In genomic region chr4:101155541-101155940, GRCm38 (mm10) we compare ENCODE assay signal across 11 mouse cellular contexts.
DNase-seq lines count a peak whose midpoint lies in the region; ATAC-seq lines count a peak whose summit lies in the region.
"Had no signal": no experiment of that assay in that cellular context is flagged by ENCODE, and none has a peak within 500 bp of the region (broad histone marks: within the 10 kb centered on the region; RNA-seq: fewer than 3 reads in every experiment).

No protein-coding gene starts in this region.

- whole genome bisulfite sequencing in liver, embryonic 13.5 days (ENCODE audit: insufficient replicate concordance): 22% methylated on average over 4 of the region's 4 CpGs
- 72% methylated on average over 4 of the region's 4 CpGs for WGBS in stomach, embryonic 15.5 days
- WGBS in forebrain, embryonic 14.5 days: 85% methylated on average over 4 of the region's 4 CpGs

- DNase-seq in ovary, adult 18-20 months (ENCODE audit: low spot score): peak; percentile 47
- no peak for DNase-seq in ovary, postnatal 36 days (ENCODE audit: low spot score)
- DNase-seq in c-Kit-positive CD71-positive TER-119-negative erythroid progenitor cells, embryonic 14.5 days (ENCODE audit: low read depth): peak; percentile 40
- DNase-seq in liver, embryonic 13.5 days: peak; percentile 53
- DNase-seq in gastrocnemius, adult 8-10 months (ENCODE audit: low spot score in 2 of 2): no peak
- DNase-seq in cerebellum, adult 8-10 months: no peak
- no peak for DNase-seq in forebrain, embryonic 14.5 days (ENCODE audit: low spot score)
- DNase-seq: cerebellum, postnatal 36 days; gastrocnemius, adult 2 months; kidney, postnatal 4 days had no signal

- H3K9ac ChIP-seq in liver, embryonic 13.5 days: no peak overlapping the region
- H3K9ac ChIP-seq in stomach, embryonic 15.5 days: no peak overlapping the region
- no peak overlapping the region for H3K9ac ChIP-seq in forebrain, embryonic 14.5 days (ENCODE audit: low read length)

- H3K4me3 ChIP-seq in liver, embryonic 13.5 days (replicated peaks): no peak overlapping the region
- H3K4me3 ChIP-seq in stomach, embryonic 15.5 days (replicated peaks): no peak overlapping the region
- H3K4me3 ChIP-seq in forebrain, embryonic 14.5 days (ENCODE audit: low read depth, low read length): no peak overlapping the region
- H3K4me3 ChIP-seq: gastrocnemius, adult 2 months had no signal

- peak overlapping the region; percentile 43; the same call in 1 of the 2 replicates for H3K27ac ChIP-seq in liver, embryonic 13.5 days
- H3K27ac ChIP-seq in stomach, embryonic 15.5 days: no peak overlapping the region
- H3K27ac ChIP-seq in forebrain, embryonic 14.5 days (ENCODE audit: low read depth, low read length): no peak overlapping the region
- H3K27ac ChIP-seq: gastrocnemius, adult 2 months had no signal

- no peaks in the 10 kb centered on the region for H3K27me3 ChIP-seq in liver, embryonic 13.5 days
- H3K27me3 ChIP-seq in stomach, embryonic 15.5 days (replicated peaks): no peaks in the 10 kb centered on the region
- H3K27me3 ChIP-seq in forebrain, embryonic 14.5 days (replicated peaks; ENCODE audit: control insufficient read depth, insufficient read depth, low read length): no peaks in the 10 kb centered on the region

- no peaks in the 10 kb centered on the region for H3K9me3 ChIP-seq in liver, embryonic 13.5 days (replicated peaks)
- H3K9me3 ChIP-seq in stomach, embryonic 15.5 days: no peaks in the 10 kb centered on the region
- H3K9me3 ChIP-seq in forebrain, embryonic 14.5 days (replicated peaks; ENCODE audit: control insufficient read depth, low read length): no peaks in the 10 kb centered on the region

- H3K4me1 ChIP-seq in liver, embryonic 13.5 days (replicated peaks): peaks cover 19% of the 10 kb centered on the region
- H3K4me1 ChIP-seq in stomach, embryonic 15.5 days: no peaks in the 10 kb centered on the region
- H3K4me1 ChIP-seq in forebrain, embryonic 14.5 days (ENCODE audit: control insufficient read depth, insufficient read depth, low read length): no peaks in the 10 kb centered on the region

- peak; percentile 97 for ATAC-seq in liver, embryonic 13.5 days (ENCODE audit: low read depth)
- peak; percentile 76; the same call in 1 of the 2 replicates for ATAC-seq in stomach, embryonic 15.5 days (ENCODE audit: insufficient read depth, low FRiP score, low read depth)
- ATAC-seq in forebrain, embryonic 14.5 days: no peak

- peak overlapping the region; percentile 15 for H3K4me2 ChIP-seq in liver, embryonic 13.5 days
- H3K4me2 ChIP-seq in stomach, embryonic 15.5 days: no peak overlapping the region
- H3K4me2 ChIP-seq in forebrain, embryonic 14.5 days (ENCODE audit: low read length): no peak overlapping the region

- peaks cover 86% of the 10 kb centered on the region for H3K36me3 ChIP-seq in liver, embryonic 13.5 days
- peaks cover 59% of the 10 kb centered on the region for H3K36me3 ChIP-seq in stomach, embryonic 15.5 days
- peaks cover 59% of the 10 kb centered on the region for H3K36me3 ChIP-seq in forebrain, embryonic 14.5 days (ENCODE audit: control insufficient read depth, insufficient read depth, low read length)

Comparison
In these comparisons a context has a peak if more than half of its experiments do, and no peak if none do; other contexts are left out.
1. DNase-seq: peak in ovary, adult 18-20 months (single experiment), c-Kit-positive CD71-positive TER-119-negative erythroid progenitor cells, embryonic 14.5 days (single experiment) and liver, embryonic 13.5 days (single experiment); none in ovary, postnatal 36 days (single experiment), gastrocnemius, adult 8-10 months (0 of 2), cerebellum, adult 8-10 months (single experiment) and forebrain, embryonic 14.5 days (single experiment).